Mouse (Mus musculus): ENCODE measurements at regions not wholly inside any gene's neighbourhood (a gene's known extent, or its start where the extent isn't known, plus 50 kb on each side); places are given as distances from the start of the nearest gene placed in this dataset.

DNA sequence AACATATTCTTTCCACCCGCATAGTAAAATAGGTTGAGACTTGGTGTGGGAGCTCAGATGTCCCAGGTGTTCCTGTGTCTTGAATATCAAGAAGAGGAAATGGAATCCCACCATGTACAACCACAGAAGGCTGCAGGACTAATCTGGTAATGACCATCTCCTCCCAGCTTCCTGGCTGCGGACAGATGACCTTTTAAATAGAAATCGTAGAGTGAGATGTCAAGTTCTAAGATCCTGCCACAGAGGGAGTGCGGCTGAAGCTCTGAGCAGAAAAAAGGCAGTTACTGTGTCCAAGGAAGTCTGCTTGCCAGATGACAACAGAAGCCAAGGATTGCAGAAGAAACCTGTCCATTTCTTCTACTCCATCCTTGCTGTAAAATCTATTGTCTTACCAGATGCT lies 629.0 kb upstream of the Tmem132c start:
- no peak for TF ChIP-seq CTCF (IDR thresholded peaks at IDR 0.05)
- no peak for TF ChIP-seq EP300 (IDR thresholded peaks at IDR 0.05)
